9 mouse cellular contexts compared by ENCODE assay signal in genomic region chr17:26361420-26361819, GRCm38 (mm10). TPM values are rescaled to one million over a fixed set of nuclear protein-coding genes. Genes with fewer than 3 reads are reported as not detected.
A peak's percentile ranks its signal among the peaks of the same experiment; 100 is the strongest.
DNase-seq lines count a peak whose midpoint lies in the region; ATAC-seq and TF ChIP-seq lines count a peak whose summit lies in the region.
"Had no signal": no experiment of that assay in that cellular context is flagged by ENCODE, and none has a peak within 500 bp of the region (broad histone marks: within the 10 kb centered on the region; RNA-seq: fewer than 3 reads in every experiment).

No protein-coding gene starts in this region.

- H3K27ac ChIP-seq in heart, embryonic 14.5 days (replicated peaks in 1 of 2; ENCODE audit: control insufficient read depth in 1 of 2, insufficient read depth in 1 of 2, low read depth in 2 of 2, low read length in 2 of 2), result peak overlapping the region; percentile 80 to 92
- H3K27ac ChIP-seq in stomach, embryonic 14.5 days (ENCODE audit: low read length), result peak overlapping the region; percentile 74
- no peak overlapping the region for H3K27ac ChIP-seq in stomach, postnatal 0 days (replicated peaks)
- H3K27ac ChIP-seq in hindbrain, embryonic 16.5 days (ENCODE audit: low read depth, low read length), result 0 out of 2 replicates have a peak overlapping the region, but pooled peaks have one; percentile 12
- H3K27ac ChIP-seq: kidney, postnatal 0 days; limb, embryonic 13.5 days had no signal

- peak overlapping the region; percentile 47 for H3K4me2 ChIP-seq in heart, embryonic 14.5 days (ENCODE audit: low read length)
- H3K4me2 ChIP-seq in stomach, embryonic 14.5 days (replicated peaks; ENCODE audit: low read depth, low read length), result no peak overlapping the region
- no peak overlapping the region for H3K4me2 ChIP-seq in stomach, postnatal 0 days (replicated peaks; ENCODE audit: low read depth)
- no peak overlapping the region for H3K4me2 ChIP-seq in hindbrain, embryonic 16.5 days (ENCODE audit: low read length)
- H3K4me2 ChIP-seq: limb, embryonic 13.5 days had no signal

- WGBS in heart, embryonic 14.5 days, result 9% methylated on average over 7 of the region's 7 CpGs
- 67% methylated on average over 7 of the region's 7 CpGs for whole genome bisulfite sequencing in stomach, embryonic 14.5 days
- whole genome bisulfite sequencing in stomach, postnatal 0 days, result 55% methylated on average over 7 of the region's 7 CpGs
- 77% methylated on average over 7 of the region's 7 CpGs for WGBS in hindbrain, embryonic 16.5 days

- H3K27me3 ChIP-seq in heart, embryonic 14.5 days (ENCODE audit: control insufficient read depth, insufficient read depth, low read length), result no peaks in the 10 kb centered on the region
- no peaks in the 10 kb centered on the region for H3K27me3 ChIP-seq in stomach, embryonic 14.5 days (ENCODE audit: control insufficient read depth, insufficient read depth, low read length)
- no peaks in the 10 kb centered on the region for H3K27me3 ChIP-seq in stomach, postnatal 0 days (ENCODE audit: control insufficient read depth, insufficient read depth, low read length)
- no peaks in the 10 kb centered on the region for H3K27me3 ChIP-seq in hindbrain, embryonic 16.5 days (replicated peaks; ENCODE audit: control insufficient read depth, insufficient read depth, low read length)
- H3K27me3 ChIP-seq: limb, embryonic 13.5 days had no signal

- no peak for TF ChIP-seq CTCF in stomach, postnatal 0 days (IDR thresholded peaks at IDR 0.05; ENCODE audit: low read depth)

- H3K36me3 ChIP-seq in heart, embryonic 14.5 days (ENCODE audit: control insufficient read depth, insufficient read depth, low read length), result no peaks in the 10 kb centered on the region
- no peaks in the 10 kb centered on the region for H3K36me3 ChIP-seq in stomach, embryonic 14.5 days (ENCODE audit: control insufficient read depth, insufficient read depth, low read length)
- no peaks in the 10 kb centered on the region for H3K36me3 ChIP-seq in stomach, postnatal 0 days (ENCODE audit: control insufficient read depth, insufficient read depth, low read length)
- H3K36me3 ChIP-seq in hindbrain, embryonic 16.5 days (ENCODE audit: control insufficient read depth, insufficient read depth, low read length), result no peaks in the 10 kb centered on the region
- H3K36me3 ChIP-seq: limb, embryonic 13.5 days had no signal

- no peak for TF ChIP-seq EP300 in stomach, postnatal 0 days (optimal IDR thresholded peaks at IDR 0.05)

- H3K4me3 ChIP-seq in heart, embryonic 14.5 days (ENCODE audit: control insufficient read depth in 1 of 2, insufficient read depth in 1 of 2, low read depth in 1 of 2, low read length in 2 of 2), result no peak overlapping the region
- H3K4me3 ChIP-seq in stomach, embryonic 14.5 days (ENCODE audit: low read depth, low read length), result no peak overlapping the region
- H3K4me3 ChIP-seq in stomach, postnatal 0 days (ENCODE audit: low read depth, low read length), result no peak overlapping the region
- no peak overlapping the region for H3K4me3 ChIP-seq in hindbrain, embryonic 16.5 days (ENCODE audit: low read length)
- H3K4me3 ChIP-seq: limb, embryonic 13.5 days had no signal

- DNase-seq in heart, postnatal 14 days, result no peak
- no peak for DNase-seq in stomach, postnatal 0 days (ENCODE audit: low spot score)
- DNase-seq in testis, postnatal 10 days (ENCODE audit: low spot score), result no peak
- DNase-seq in adipocyte (ENCODE audit: low spot score), result no peak

- H3K9ac ChIP-seq in heart, embryonic 14.5 days (ENCODE audit: low read length), result peak overlapping the region; percentile 6; the same call in 1 of the 2 replicates
- H3K9ac ChIP-seq in stomach, embryonic 14.5 days (replicated peaks; ENCODE audit: low read depth, low read length), result no peak overlapping the region
- no peak overlapping the region for H3K9ac ChIP-seq in stomach, postnatal 0 days (ENCODE audit: low read length)
- H3K9ac ChIP-seq in hindbrain, embryonic 16.5 days (ENCODE audit: low read depth, low read length), result no peak overlapping the region; the same call in 1 of the 2 replicates
- H3K9ac ChIP-seq: limb, embryonic 13.5 days had no signal

- H3K9me3 ChIP-seq in heart, embryonic 14.5 days (ENCODE audit: control insufficient read depth, low read length), result no peaks in the 10 kb centered on the region
- no peaks in the 10 kb centered on the region for H3K9me3 ChIP-seq in stomach, embryonic 14.5 days (ENCODE audit: control insufficient read depth, low read depth, low read length)
- H3K9me3 ChIP-seq in stomach, postnatal 0 days (ENCODE audit: control insufficient read depth, low read length), result no peaks in the 10 kb centered on the region
- no peaks in the 10 kb centered on the region for H3K9me3 ChIP-seq in hindbrain, embryonic 16.5 days (ENCODE audit: control insufficient read depth, low read length)
- H3K9me3 ChIP-seq: limb, embryonic 13.5 days had no signal

- H3K4me1 ChIP-seq in heart, embryonic 14.5 days (ENCODE audit: control insufficient read depth in 2 of 2, insufficient read depth in 2 of 2, low read length in 2 of 2), result peaks cover 55 to 58% of the 10 kb centered on the region in 2 experiments
- H3K4me1 ChIP-seq in stomach, embryonic 14.5 days (ENCODE audit: control insufficient read depth, insufficient read depth, low read length), result peaks cover 50% of the 10 kb centered on the region
- H3K4me1 ChIP-seq in stomach, postnatal 0 days (replicated peaks; ENCODE audit: control insufficient read depth, insufficient read depth), result peaks cover 9% of the 10 kb centered on the region; the same call in 1 of the 2 replicates
- H3K4me1 ChIP-seq in hindbrain, embryonic 16.5 days (ENCODE audit: control insufficient read depth, insufficient read depth, low read depth, low read length), result peaks cover 17% of the 10 kb centered on the region

- intact Hi-C loops in heart, postnatal 14 days (cut with DNase I), result loop anchor here (10.0 kb wide), 1 partner anchor 63 kb away; no protein-coding TSS in a partner anchor

- ATAC-seq in heart, embryonic 14.5 days (ENCODE audit: insufficient number of reproducible peaks, insufficient read depth, low FRiP score, low read depth), result peak; percentile 47
- no peak for ATAC-seq in stomach, embryonic 14.5 days (ENCODE audit: insufficient number of reproducible peaks, insufficient read depth, low FRiP score, low read depth)
- no peak for ATAC-seq in stomach, postnatal 0 days (ENCODE audit: low FRiP score, low TSS enrichment)
- no peak for ATAC-seq in hindbrain, embryonic 16.5 days

RNA-seq across cellular contexts. Expression of gene Neurl1b, which starts 53.2 kb away (rescaled TPM):
- polyA plus RNA-seq in heart, embryonic 14.5 days (2014; fragmentation: Nextera tagmentation; extraction: Ambion mirVana), result 4.5 and 4.6 TPM in 2 replicates
- total RNA-seq in heart, postnatal 14 days (2021), result 10 to 100 TPM in 1 of 2 experiments, 1 to 10 TPM in 1; 8.9 to 12.3 TPM
- 5.0 and 6.0 TPM in 2 replicates for polyA plus RNA-seq in stomach, embryonic 14.5 days (2014; fragmentation: Nextera tagmentation; extraction: Ambion mirVana)
- polyA plus RNA-seq in stomach, postnatal 0 days (2015; fragmentation: Nextera tagmentation; extraction: Ambion mirVana), result 1.1 and 1.4 TPM in 2 replicates
- polyA plus RNA-seq in hindbrain, embryonic 16.5 days (2015; fragmentation: Nextera tagmentation; extraction: Ambion mirVana), result 1.9 and 2.2 TPM in 2 replicates
